Mouse (Mus musculus): ENCODE results near the gene Ahnak. TPM values are rescaled to one million over a fixed set of nuclear protein-coding genes. Genes with fewer than 3 reads are reported as not detected.
A peak's percentile ranks its signal among the peaks of the same experiment; 100 is the strongest.

Gene Ahnak
- 10.6 and 11.5 TPM in 2 replicates for polyA plus RNA-seq (2014; fragmentation: Nextera tagmentation; extraction: Ambion mirVana)

DNA sequence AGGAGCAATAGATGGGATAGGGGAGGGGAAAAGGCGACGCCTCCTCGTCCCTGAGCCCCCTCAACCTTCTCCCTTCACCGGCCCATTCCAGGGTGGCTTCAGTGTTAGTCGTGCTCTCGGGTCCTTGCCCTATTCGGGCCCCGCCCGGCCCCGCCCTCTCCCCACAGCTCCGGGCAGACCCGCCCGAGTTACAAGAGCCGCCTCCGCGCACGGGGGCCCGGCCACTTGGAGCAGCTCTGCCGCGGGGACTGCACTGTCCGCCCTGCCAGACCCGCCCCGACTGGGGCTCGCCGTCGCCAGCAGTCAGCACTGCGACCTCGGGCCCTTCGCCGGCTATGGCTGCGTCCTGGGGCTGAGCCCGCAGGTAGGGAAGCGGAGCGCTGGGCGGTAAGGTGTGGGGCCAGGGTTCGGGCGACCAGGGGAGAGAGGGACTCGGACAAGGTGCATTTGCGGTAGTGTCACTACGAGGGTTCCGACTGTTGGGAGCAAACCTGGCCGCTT, at the start of gene Ahnak:
Gene Ahnak (plus strand): TSS at position 219 of the 501 bp plus-strand sequence.
- H3K4me3 ChIP-seq (ENCODE audit: low read depth, low read length): peak within 1 kb of the TSS; percentile 56
- H3K36me3 ChIP-seq (replicated peaks; ENCODE audit: control insufficient read depth, insufficient read depth, low read depth, low read length): no peaks in the 10 kb centered on the region
- H3K9ac ChIP-seq (replicated peaks; ENCODE audit: low read length): peak within 1 kb of the TSS; percentile 67
- H3K27ac ChIP-seq (replicated peaks; ENCODE audit: low read depth, low read length): peak within 1 kb of the TSS; percentile 71
- peak within 1 kb of the TSS; percentile 87 for H3K4me2 ChIP-seq (ENCODE audit: low read depth, low read length)
- DNase-seq (ENCODE audit: low spot score) (peak; percentile 67), ATAC-seq (replicated peaks; ENCODE audit: insufficient number of reproducible peaks, low FRiP score, low TSS enrichment, low read depth) (peak; percentile 45)
- peaks cover 5% of the 10 kb centered on the region; the same call in 1 of the 2 replicates for H3K4me1 ChIP-seq (ENCODE audit: control insufficient read depth, insufficient read depth, low read length)
- no peaks in the 10 kb centered on the region for H3K9me3 ChIP-seq (replicated peaks; ENCODE audit: control insufficient read depth, low read length)
- under 1% methylated on average over 42 of the region's 42 CpGs for WGBS
- H3K27me3 ChIP-seq (ENCODE audit: control insufficient read depth, insufficient read depth, low read length): no peaks in the 10 kb centered on the region

DNA sequence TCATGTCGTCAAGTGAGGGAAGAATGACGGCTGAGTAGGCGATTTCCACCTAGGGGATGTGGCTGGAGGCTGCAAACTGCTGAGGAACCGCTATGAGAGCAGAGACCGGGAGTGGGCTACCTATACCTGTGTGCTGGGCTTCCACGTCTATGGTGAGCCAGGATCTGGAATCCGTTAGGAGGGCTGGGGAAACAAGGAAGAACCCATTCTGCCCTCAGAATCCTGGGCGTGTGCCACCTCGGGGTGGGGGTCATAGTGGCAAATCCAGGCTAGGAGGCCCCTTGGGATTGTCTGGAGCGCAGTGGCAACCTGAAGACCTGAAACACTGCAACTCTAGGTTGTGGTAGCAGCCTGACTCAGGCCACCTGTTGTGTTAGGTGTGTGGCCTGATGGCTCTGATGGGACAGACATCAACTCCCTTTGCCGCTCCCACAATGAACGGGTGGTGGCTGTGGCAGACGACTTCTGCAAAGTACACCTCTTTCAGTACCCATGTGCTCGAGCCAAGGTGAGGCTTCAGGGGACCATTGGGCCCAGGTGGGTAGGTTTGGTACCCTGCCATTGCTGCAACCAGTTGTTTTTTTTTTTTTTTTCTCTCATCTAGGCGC, 48.5 kb upstream of the Ahnak start:
- peaks cover 8% of the 10 kb centered on the region; the same call in 1 of the 2 replicates for H3K36me3 ChIP-seq (replicated peaks; ENCODE audit: control insufficient read depth, insufficient read depth, low read depth, low read length)
- 79% methylated on average over 15 of the region's 15 CpGs for WGBS

DNA sequence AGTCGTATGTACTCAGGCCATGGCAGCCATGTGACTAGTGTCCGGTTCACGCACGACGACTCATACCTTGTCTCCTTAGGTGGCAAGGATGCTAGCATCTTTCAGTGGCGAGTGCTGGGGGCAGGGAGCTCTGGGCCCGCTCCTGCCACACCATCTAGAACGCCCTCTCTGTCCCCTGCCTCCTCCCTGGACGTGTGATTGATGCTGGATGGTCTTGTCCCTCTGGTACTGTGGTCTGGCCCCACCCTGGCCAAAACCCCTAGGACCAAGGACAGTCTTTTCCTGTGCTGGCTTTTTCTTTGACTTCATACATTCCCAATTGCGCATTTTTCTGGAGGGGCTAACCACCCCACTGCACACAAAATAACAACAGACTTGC, 48.0 kb upstream of the Ahnak start:
- 42% methylated on average over 10 of the region's 10 CpGs for WGBS
- H3K27ac ChIP-seq (replicated peaks; ENCODE audit: low read depth, low read length): no peak overlapping the region
- ATAC-seq (replicated peaks; ENCODE audit: insufficient number of reproducible peaks, low FRiP score, low TSS enrichment, low read depth) (peak; percentile 36), DNase-seq (ENCODE audit: low spot score) (no peak)
- H3K36me3 ChIP-seq (replicated peaks; ENCODE audit: control insufficient read depth, insufficient read depth, low read depth, low read length): peaks cover 10% of the 10 kb centered on the region
- peak overlapping the region; percentile 99 for H3K9ac ChIP-seq (replicated peaks; ENCODE audit: low read length)
- peak overlapping the region; percentile 59 for H3K4me2 ChIP-seq (ENCODE audit: low read depth, low read length)
- peaks cover 3% of the 10 kb centered on the region; the same call in 1 of the 2 replicates for H3K4me1 ChIP-seq (ENCODE audit: control insufficient read depth, insufficient read depth, low read length)
- H3K4me3 ChIP-seq (ENCODE audit: low read depth, low read length): peak overlapping the region; percentile 97
- no peaks in the 10 kb centered on the region for H3K27me3 ChIP-seq (ENCODE audit: control insufficient read depth, insufficient read depth, low read length)
- H3K9me3 ChIP-seq (replicated peaks; ENCODE audit: control insufficient read depth, low read length): no peaks in the 10 kb centered on the region

More for the DNA sequence above, 48.5 kb upstream of the Ahnak start:
- H3K4me2 ChIP-seq (ENCODE audit: low read depth, low read length): no peak overlapping the region
- H3K9ac ChIP-seq (replicated peaks; ENCODE audit: low read length): no peak overlapping the region; the same call in 1 of the 2 replicates
- peaks cover 3% of the 10 kb centered on the region; the same call in 1 of the 2 replicates for H3K4me1 ChIP-seq (ENCODE audit: control insufficient read depth, insufficient read depth, low read length)
- H3K9me3 ChIP-seq (replicated peaks; ENCODE audit: control insufficient read depth, low read length): no peaks in the 10 kb centered on the region
- no peak overlapping the region for H3K27ac ChIP-seq (replicated peaks; ENCODE audit: low read depth, low read length)
- no peak overlapping the region; the same call in 1 of the 2 replicates for H3K4me3 ChIP-seq (ENCODE audit: low read depth, low read length)
- ATAC-seq (replicated peaks; ENCODE audit: insufficient number of reproducible peaks, low FRiP score, low TSS enrichment, low read depth) (no peak), DNase-seq (ENCODE audit: low spot score) (no peak)
- H3K27me3 ChIP-seq (ENCODE audit: control insufficient read depth, insufficient read depth, low read length): no peaks in the 10 kb centered on the region

DNA sequence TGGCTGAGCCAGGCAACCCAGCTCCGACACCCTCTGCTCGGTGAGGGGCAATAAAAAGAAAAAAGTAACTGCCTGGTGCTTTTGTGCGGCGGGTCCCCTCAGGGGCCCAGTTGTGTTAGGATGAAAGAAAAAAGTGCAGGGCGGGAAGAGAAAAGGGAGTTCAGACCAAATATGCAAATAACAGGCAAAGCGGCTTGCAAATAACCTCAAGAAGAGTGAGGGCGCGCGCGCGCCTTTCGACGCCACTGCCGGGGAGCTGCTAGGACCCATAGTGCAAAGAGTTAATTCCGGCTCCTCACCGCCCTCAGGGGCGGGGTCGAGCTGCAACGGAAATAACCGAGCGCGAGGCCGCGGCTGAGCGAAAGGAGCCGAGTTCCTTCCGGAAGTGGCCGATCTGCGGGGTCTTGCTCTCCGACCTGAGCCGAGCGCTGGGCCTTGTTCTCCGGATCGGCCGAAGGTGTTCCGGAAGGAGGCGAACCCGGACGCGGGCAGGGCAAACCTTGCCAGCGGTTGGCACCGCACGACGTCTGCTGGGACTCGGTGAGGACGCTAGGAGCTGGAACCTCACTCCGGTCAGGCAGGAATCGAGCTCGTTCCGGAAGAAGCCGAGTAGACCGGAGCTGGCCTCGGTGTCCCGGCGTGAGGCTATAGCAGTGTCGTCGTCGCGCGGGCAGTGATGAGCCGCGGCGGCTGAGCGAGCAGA, 47.4 kb upstream of the Ahnak start, which contains the start of gene Mta2:
Gene Mta2 (plus strand): TSS at position 361 of the 703 bp plus-strand sequence.
- H3K36me3 ChIP-seq (replicated peaks; ENCODE audit: control insufficient read depth, insufficient read depth, low read depth, low read length): peaks cover 14% of the 10 kb centered on the region

DNA sequence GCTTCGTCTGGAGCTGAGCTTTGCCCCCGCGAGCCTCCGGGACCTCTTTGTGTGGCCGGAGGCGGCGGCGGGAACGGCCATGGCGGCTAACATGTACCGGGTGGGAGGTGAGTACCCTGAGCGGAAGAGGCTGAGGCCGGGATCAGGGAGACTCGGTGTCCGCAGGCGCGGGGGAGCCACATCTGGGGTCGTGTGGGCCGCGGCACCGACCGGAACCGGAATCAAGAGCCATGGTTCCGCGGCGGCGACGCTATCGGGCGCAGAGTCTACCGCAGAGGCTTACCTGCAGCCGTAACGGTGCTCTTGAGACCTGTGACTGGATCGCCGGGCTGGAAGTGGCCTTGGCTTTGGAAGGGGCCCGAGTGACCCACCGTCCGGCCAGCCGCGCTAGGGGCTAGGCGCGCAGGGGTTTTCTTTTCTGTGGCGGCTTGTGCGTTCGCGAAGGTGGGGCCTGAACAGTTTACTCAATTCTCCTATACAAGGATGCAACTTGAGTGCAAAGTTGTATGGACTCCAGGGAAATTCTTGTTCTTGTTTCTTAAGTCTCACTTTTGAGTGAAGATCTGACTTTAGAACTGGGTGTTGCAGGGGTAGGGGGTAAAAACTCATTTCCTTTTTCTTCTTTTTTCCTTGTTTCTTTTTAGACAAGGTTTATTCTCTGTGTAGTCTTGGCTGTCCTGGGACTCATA, 46.7 kb upstream of the Ahnak start:
- Histone ChIP-seq H3K27me3 (ENCODE audit: control insufficient read depth, insufficient read depth, low read length) (no peaks in the 10 kb centered on the region), H3K4me2 (ENCODE audit: low read depth, low read length) (peak overlapping the region; percentile 59), H3K27ac (replicated peaks; ENCODE audit: low read depth, low read length) (peak overlapping the region; percentile 97), H3K4me3 (ENCODE audit: low read depth, low read length) (peak overlapping the region; percentile 97), H3K4me1 (ENCODE audit: control insufficient read depth, insufficient read depth, low read length) (peaks cover 3% of the 10 kb centered on the region; the same call in 1 of the 2 replicates), H3K36me3 (replicated peaks; ENCODE audit: control insufficient read depth, insufficient read depth, low read depth, low read length) (peaks cover 20% of the 10 kb centered on the region), H3K9me3 (replicated peaks; ENCODE audit: control insufficient read depth, low read length) (no peaks in the 10 kb centered on the region), H3K9ac (replicated peaks; ENCODE audit: low read length) (peak overlapping the region; percentile 99)
- WGBS: under 1% methylated on average over 46 of the region's 46 CpGs
- DNase-seq (ENCODE audit: low spot score) (peak; percentile 50), ATAC-seq (replicated peaks; ENCODE audit: insufficient number of reproducible peaks, low FRiP score, low TSS enrichment, low read depth) (peak; percentile 46)

More for the DNA sequence above, 47.4 kb upstream of the Ahnak start, which contains the start of gene Mta2:
- Histone ChIP-seq H3K4me3 (ENCODE audit: low read depth, low read length) (peak within 1 kb of the TSS; percentile 97), H3K4me1 (ENCODE audit: control insufficient read depth, insufficient read depth, low read length) (peaks cover 3% of the 10 kb centered on the region; the same call in 1 of the 2 replicates), H3K9ac (replicated peaks; ENCODE audit: low read length) (peak within 1 kb of the TSS; percentile 99), H3K9me3 (replicated peaks; ENCODE audit: control insufficient read depth, low read length) (no peaks in the 10 kb centered on the region), H3K4me2 (ENCODE audit: low read depth, low read length) (peak within 1 kb of the TSS; percentile 59), H3K27ac (replicated peaks; ENCODE audit: low read depth, low read length) (peak within 1 kb of the TSS; percentile 97), H3K27me3 (ENCODE audit: control insufficient read depth, insufficient read depth, low read length) (no peaks in the 10 kb centered on the region)
- under 1% methylated on average over 64 of the region's 64 CpGs for WGBS
- DNase-seq (ENCODE audit: low spot score) (peak; percentile 98), ATAC-seq (replicated peaks; ENCODE audit: insufficient number of reproducible peaks, low FRiP score, low TSS enrichment, low read depth) (peak; percentile 89)

DNA sequence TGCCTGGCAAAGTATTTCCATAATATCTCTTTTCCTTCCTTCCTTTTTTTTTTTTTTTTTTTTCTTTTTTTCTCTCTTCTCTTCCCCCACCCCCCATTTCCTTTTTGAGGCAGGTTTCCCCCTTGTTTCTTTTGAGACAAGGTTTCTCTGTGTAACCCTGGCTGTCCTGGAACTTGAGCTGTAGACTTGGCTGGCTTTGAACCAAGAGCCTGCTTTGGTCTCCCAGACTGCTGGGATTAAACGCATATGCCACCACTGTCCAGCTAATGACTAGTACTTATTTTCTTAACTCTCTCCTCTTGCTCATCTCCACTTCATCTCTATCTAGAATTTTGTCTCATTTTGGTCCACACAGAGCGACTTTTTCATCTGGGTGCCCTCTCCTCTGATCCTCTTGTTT, 46.0 kb upstream of the Ahnak start:
- peak overlapping the region; percentile 59 for H3K4me2 ChIP-seq (ENCODE audit: low read depth, low read length)
- peak overlapping the region; percentile 97 for H3K4me3 ChIP-seq (ENCODE audit: low read depth, low read length)
- WGBS: 61% methylated on average over 2 of the region's 2 CpGs
- peak overlapping the region; percentile 99 for H3K9ac ChIP-seq (replicated peaks; ENCODE audit: low read length)
- DNase-seq (ENCODE audit: low spot score) (no peak), ATAC-seq (replicated peaks; ENCODE audit: insufficient number of reproducible peaks, low FRiP score, low TSS enrichment, low read depth) (no peak)
- H3K9me3 ChIP-seq (replicated peaks; ENCODE audit: control insufficient read depth, low read length): no peaks in the 10 kb centered on the region
- H3K4me1 ChIP-seq (ENCODE audit: control insufficient read depth, insufficient read depth, low read length): peaks cover 3% of the 10 kb centered on the region; the same call in 1 of the 2 replicates
- H3K27ac ChIP-seq (replicated peaks; ENCODE audit: low read depth, low read length): peak overlapping the region; percentile 97; the same call in 1 of the 2 replicates
- peaks cover 23% of the 10 kb centered on the region for H3K36me3 ChIP-seq (replicated peaks; ENCODE audit: control insufficient read depth, insufficient read depth, low read depth, low read length)
- no peaks in the 10 kb centered on the region for H3K27me3 ChIP-seq (ENCODE audit: control insufficient read depth, insufficient read depth, low read length)

DNA sequence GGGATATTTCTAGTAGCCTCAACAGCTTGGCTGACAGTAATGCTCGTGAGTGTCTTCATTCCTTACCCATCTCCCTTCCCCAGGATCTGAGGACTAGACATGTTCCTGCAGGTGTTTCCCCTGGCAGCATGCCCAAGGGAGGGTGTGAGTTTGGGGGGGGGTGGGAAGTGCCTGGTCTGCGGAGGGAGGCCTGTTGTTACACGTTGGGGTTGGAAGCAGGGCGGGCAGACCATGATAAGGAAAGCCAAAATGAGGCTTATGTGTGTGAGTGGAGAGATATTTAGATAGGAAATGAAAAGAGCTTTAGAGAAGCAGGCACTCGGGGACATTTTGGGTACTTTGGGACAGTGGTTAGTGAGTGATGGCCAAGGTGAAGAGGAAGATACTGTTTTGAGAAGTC, 45.0 kb upstream of the Ahnak start:
- Histone ChIP-seq H3K27ac (replicated peaks; ENCODE audit: low read depth, low read length) (no peak overlapping the region), H3K36me3 (replicated peaks; ENCODE audit: control insufficient read depth, insufficient read depth, low read depth, low read length) (peaks cover 26% of the 10 kb centered on the region), H3K27me3 (ENCODE audit: control insufficient read depth, insufficient read depth, low read length) (no peaks in the 10 kb centered on the region), H3K9ac (replicated peaks; ENCODE audit: low read length) (no peak overlapping the region), H3K4me1 (ENCODE audit: control insufficient read depth, insufficient read depth, low read length) (peaks cover 3% of the 10 kb centered on the region; the same call in 1 of the 2 replicates), H3K9me3 (replicated peaks; ENCODE audit: control insufficient read depth, low read length) (no peaks in the 10 kb centered on the region), H3K4me3 (ENCODE audit: low read depth, low read length) (peak overlapping the region; percentile 97; the same call in 1 of the 2 replicates), H3K4me2 (ENCODE audit: low read depth, low read length) (peak overlapping the region; percentile 20; the same call in 1 of the 2 replicates)
- ATAC-seq (replicated peaks; ENCODE audit: insufficient number of reproducible peaks, low FRiP score, low TSS enrichment, low read depth) (no peak), DNase-seq (ENCODE audit: low spot score) (no peak)
- 66% methylated on average over 5 of the region's 5 CpGs for WGBS

All from embryonic facial prominence, embryonic 11.5 days (tissue).